Mouse (Mus musculus): ENCODE results near the gene Trpc3.
A peak's percentile ranks its signal among the peaks of the same experiment; 100 is the strongest.

The Trpc3 gene

GRCm38 (mm10) chr3:36598811-36599210 lies 91.2 kb downstream of the Trpc3 start:
- no peak for DNase-seq

- DNase-seq = peak; percentile 97 to 99
These were observed 118.1 kb downstream of the Trpc3 start, which contains the start of gene Ccna2 for GRCm38 (mm10) chr3:36571827-36572378. Gene Ccna2, minus strand, starts transcription at chr3:36572150.

GRCm38 (mm10) chr3:36571361-36571826 lies 118.6 kb downstream of the Trpc3 start:
- peak in 1 of 2 experiments; percentile 33 for DNase-seq

Measured in kidney, postnatal 25 days (tissue).